ENCODE assay signal across 26 mouse cellular contexts in the genomic region with DNA sequence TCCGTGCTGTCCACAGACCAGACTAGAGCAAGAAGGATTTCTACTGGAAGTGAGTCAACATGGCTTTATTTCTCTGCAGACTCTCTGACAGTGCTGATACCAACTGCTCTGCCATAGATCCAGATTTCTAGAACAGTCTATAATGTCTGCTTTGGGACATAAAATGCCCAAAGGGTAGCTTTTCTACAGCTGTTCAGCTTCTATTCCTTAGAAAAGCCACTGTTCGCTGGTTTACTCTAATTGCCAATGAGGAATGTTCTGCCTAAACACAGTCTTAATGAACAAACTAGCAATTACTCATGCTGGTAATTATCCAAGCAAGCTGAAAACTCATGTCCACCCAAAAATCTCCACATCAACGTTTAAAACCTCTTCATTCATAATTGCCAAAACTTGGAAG.
A peak's percentile ranks its signal among the peaks of the same experiment; 100 is the strongest.
DNase-seq lines count a peak whose midpoint lies in the region; ATAC-seq lines count a peak whose summit lies in the region.
"Had no signal": no experiment of that assay in that cellular context is flagged by ENCODE, and none has a peak within 500 bp of the region (broad histone marks: within the 10 kb centered on the region; RNA-seq: fewer than 3 reads in every experiment).

No protein-coding gene starts in this region.

- no peaks in the 10 kb centered on the region for H3K36me3 ChIP-seq in neural tube, embryonic 13.5 days
- no peaks in the 10 kb centered on the region for H3K36me3 ChIP-seq in forebrain, embryonic 14.5 days (ENCODE audit: control insufficient read depth, insufficient read depth, low read length)
- H3K36me3 ChIP-seq: heart, embryonic 10.5 days; heart, embryonic 15.5 days; limb, embryonic 12.5 days; liver, embryonic 15.5 days; neural tube, embryonic 15.5 days had no signal

- ATAC-seq in frontal cortex, adult (ENCODE audit: low TSS enrichment) = peak; percentile 31; the same call in 1 of the 2 replicates
- peak; percentile 53 for ATAC-seq in neural tube, embryonic 13.5 days (ENCODE audit: low read depth)
- peak; percentile 85 for ATAC-seq in forebrain, embryonic 14.5 days
- ATAC-seq: inflammation-experienced regulatory T-cells, adult 6 months had no signal

- no peak overlapping the region for H3K4me2 ChIP-seq in neural tube, embryonic 13.5 days
- no peak overlapping the region for H3K4me2 ChIP-seq in forebrain, embryonic 14.5 days (ENCODE audit: low read length)
- H3K4me2 ChIP-seq: heart, embryonic 15.5 days; limb, embryonic 12.5 days; liver, embryonic 15.5 days; lung, embryonic 14.5 days; midbrain, embryonic 11.5 days; neural tube, embryonic 15.5 days had no signal

- DNase-seq in frontal cortex, adult 2 months (ENCODE audit: extremely low spot score in 1 of 2, low spot score in 1 of 2) = no peak
- DNase-seq in neural tube, embryonic 10.5 days (ENCODE audit: extremely low spot score, low spot score) = no peak
- peak; percentile 78 for DNase-seq in forebrain, embryonic 14.5 days (ENCODE audit: low spot score)
- no peak for DNase-seq in lung, postnatal 36 days
- DNase-seq in adrenal gland, postnatal 14 days = no peak
- DNase-seq: adrenal gland, postnatal 25 days; cerebellum, adult 8-10 months; cerebellum, postnatal 36 days; gastrocnemius, postnatal 14 days; heart, adult 11 months; kidney, adult 11 months; kidney, postnatal 14 days; lung, embryonic 14.5 days; lung, postnatal 14 days; thymus, adult 2 months; thymus, postnatal 36 days had no signal

- WGBS in neural tube, embryonic 13.5 days = 53% methylated on average over 3 of the region's 3 CpGs
- WGBS in forebrain, embryonic 14.5 days = 13% methylated on average over 3 of the region's 3 CpGs

- 0 out of 2 replicates have a peak, but pooled peaks cover 6% of the 10 kb centered on the region for H3K4me1 ChIP-seq in neural tube, embryonic 13.5 days (replicated peaks)
- peaks cover 9% of the 10 kb centered on the region for H3K4me1 ChIP-seq in forebrain, embryonic 14.5 days (ENCODE audit: control insufficient read depth, insufficient read depth, low read length)
- H3K4me1 ChIP-seq: heart, embryonic 10.5 days; heart, embryonic 15.5 days; limb, embryonic 12.5 days; liver, embryonic 15.5 days had no signal

- H3K9ac ChIP-seq in neural tube, embryonic 13.5 days = no peak overlapping the region
- H3K9ac ChIP-seq in forebrain, embryonic 14.5 days (ENCODE audit: low read length) = no peak overlapping the region
- H3K9ac ChIP-seq: heart, embryonic 15.5 days; limb, embryonic 12.5 days; liver, embryonic 15.5 days; lung, embryonic 14.5 days; neural tube, embryonic 15.5 days had no signal

- no peaks in the 10 kb centered on the region for H3K27me3 ChIP-seq in neural tube, embryonic 13.5 days
- no peaks in the 10 kb centered on the region for H3K27me3 ChIP-seq in forebrain, embryonic 14.5 days (replicated peaks; ENCODE audit: control insufficient read depth, insufficient read depth, low read length)
- H3K27me3 ChIP-seq: heart, embryonic 15.5 days; limb, embryonic 12.5 days; liver, embryonic 15.5 days; neural tube, embryonic 15.5 days had no signal

- H3K27ac ChIP-seq in neural tube, embryonic 13.5 days (replicated peaks) = no peak overlapping the region
- peak overlapping the region; percentile 40 for H3K27ac ChIP-seq in forebrain, embryonic 14.5 days (ENCODE audit: low read depth, low read length)
- H3K27ac ChIP-seq: heart, embryonic 10.5 days; heart, embryonic 15.5 days; left cerebral cortex, adult 2 months; limb, embryonic 12.5 days; liver, embryonic 15.5 days; neural tube, embryonic 15.5 days had no signal

- no peak overlapping the region for H3K4me3 ChIP-seq in neural tube, embryonic 13.5 days
- no peak overlapping the region for H3K4me3 ChIP-seq in forebrain, embryonic 14.5 days (ENCODE audit: low read depth, low read length)
- H3K4me3 ChIP-seq: heart, embryonic 10.5 days; heart, embryonic 15.5 days; left cerebral cortex, adult 2 months; limb, embryonic 12.5 days; liver, embryonic 15.5 days; neural tube, embryonic 15.5 days had no signal

- no peaks in the 10 kb centered on the region for H3K9me3 ChIP-seq in neural tube, embryonic 13.5 days
- H3K9me3 ChIP-seq in forebrain, embryonic 14.5 days (replicated peaks; ENCODE audit: control insufficient read depth, low read length) = no peaks in the 10 kb centered on the region
- H3K9me3 ChIP-seq: heart, embryonic 10.5 days; heart, embryonic 15.5 days; limb, embryonic 12.5 days; liver, embryonic 15.5 days; neural tube, embryonic 15.5 days had no signal

Comparison
In these comparisons a context has a peak if more than half of its experiments do, and no peak if none do; other contexts are left out.
1. ATAC-seq: peak in every context shown above with its lines; median percentile 85 in forebrain, embryonic 14.5 days; 53 in neural tube, embryonic 13.5 days; 31 in frontal cortex, adult.